Mouse (Mus musculus): ENCODE measurements around the gene Slc7a11. TPM values are rescaled to one million over a fixed set of nuclear protein-coding genes. Genes with fewer than 3 reads are reported as not detected.

Gene Slc7a11
- polyA plus RNA-seq, 1 experiment = 11.3 TPM

- no peak for TF ChIP-seq POLR2A (IDR thresholded peaks at IDR 0.05; ENCODE audit: control insufficient read depth, extremely low read depth, insufficient read depth, low read length, poor library complexity)
- no peak for TF ChIP-seq CTCF (IDR thresholded peaks at IDR 0.05; ENCODE audit: borderline replicate concordance, control insufficient read depth, extremely low read depth, insufficient read depth, low read length, poor library complexity)
- no peaks in the 10 kb centered on the region for H3K27me3 ChIP-seq (ENCODE audit: control insufficient read depth, insufficient read depth, low read length)
- no peak overlapping the region for H3K27ac ChIP-seq (ENCODE audit: control insufficient read depth, insufficient read depth, low read length)
- no peaks in the 10 kb centered on the region for H3K36me3 ChIP-seq (ENCODE audit: control insufficient read depth, insufficient read depth, low read length)
- H3K4me1 ChIP-seq (replicated peaks; ENCODE audit: control insufficient read depth, insufficient read depth, low read length) = no peaks in the 10 kb centered on the region
- no peak for DNase-seq
- no peak overlapping the region for H3K4me3 ChIP-seq (ENCODE audit: control insufficient read depth, insufficient read depth, low read length)
- 88% methylated on average over 1 of the region's 1 CpGs for WGBS
These were observed 327.1 kb downstream of the Slc7a11 start for GRCm38 (mm10) chr3:50116266-50116665.

- no peak overlapping the region for H3K4me3 ChIP-seq (ENCODE audit: control insufficient read depth, insufficient read depth, low read length)
- 91% methylated on average over 6 of the region's 6 CpGs for WGBS
- H3K36me3 ChIP-seq (ENCODE audit: control insufficient read depth, insufficient read depth, low read length) = no peaks in the 10 kb centered on the region
- H3K27ac ChIP-seq (ENCODE audit: control insufficient read depth, insufficient read depth, low read length) = no peak overlapping the region
- H3K27me3 ChIP-seq (ENCODE audit: control insufficient read depth, insufficient read depth, low read length) = no peaks in the 10 kb centered on the region
- H3K4me1 ChIP-seq (replicated peaks; ENCODE audit: control insufficient read depth, insufficient read depth, low read length) = no peaks in the 10 kb centered on the region
- TF ChIP-seq POLR2A (IDR thresholded peaks at IDR 0.05; ENCODE audit: control insufficient read depth, extremely low read depth, insufficient read depth, low read length, poor library complexity) (no peak), CTCF (IDR thresholded peaks at IDR 0.05; ENCODE audit: borderline replicate concordance, control insufficient read depth, extremely low read depth, insufficient read depth, low read length, poor library complexity) (no peak)
- no peak for DNase-seq
These were observed 337.9 kb downstream of the Slc7a11 start for GRCm38 (mm10) chr3:50105509-50105908.

GRCm38 (mm10) chr3:50094404-50095092 is 348.9 kb downstream of the Slc7a11 start:
- DNase-seq = no peak
- no peaks in the 10 kb centered on the region for H3K4me1 ChIP-seq (replicated peaks; ENCODE audit: control insufficient read depth, insufficient read depth, low read length)
- H3K27ac ChIP-seq (ENCODE audit: control insufficient read depth, insufficient read depth, low read length) = no peak overlapping the region
- TF ChIP-seq POLR2A (IDR thresholded peaks at IDR 0.05; ENCODE audit: control insufficient read depth, extremely low read depth, insufficient read depth, low read length, poor library complexity) (no peak), CTCF (IDR thresholded peaks at IDR 0.05; ENCODE audit: borderline replicate concordance, control insufficient read depth, extremely low read depth, insufficient read depth, low read length, poor library complexity) (no peak)
- H3K27me3 ChIP-seq (ENCODE audit: control insufficient read depth, insufficient read depth, low read length) = no peaks in the 10 kb centered on the region
- 91% methylated on average over 7 of the region's 7 CpGs for WGBS
- H3K4me3 ChIP-seq (ENCODE audit: control insufficient read depth, insufficient read depth, low read length) = no peak overlapping the region
- H3K36me3 ChIP-seq (ENCODE audit: control insufficient read depth, insufficient read depth, low read length) = no peaks in the 10 kb centered on the region

GRCm38 (mm10) chr3:50076979-50077378 is 366.4 kb downstream of the Slc7a11 start:
- Histone ChIP-seq H3K4me1 (replicated peaks; ENCODE audit: control insufficient read depth, insufficient read depth, low read length) (no peaks in the 10 kb centered on the region), H3K27ac (ENCODE audit: control insufficient read depth, insufficient read depth, low read length) (no peak overlapping the region), H3K36me3 (ENCODE audit: control insufficient read depth, insufficient read depth, low read length) (no peaks in the 10 kb centered on the region), H3K27me3 (ENCODE audit: control insufficient read depth, insufficient read depth, low read length) (no peaks in the 10 kb centered on the region), H3K4me3 (ENCODE audit: control insufficient read depth, insufficient read depth, low read length) (no peak overlapping the region)
- WGBS = 23% methylated on average over 7 of the region's 7 CpGs
- TF ChIP-seq POLR2A (IDR thresholded peaks at IDR 0.05; ENCODE audit: control insufficient read depth, extremely low read depth, insufficient read depth, low read length, poor library complexity) (no peak), CTCF (IDR thresholded peaks at IDR 0.05; ENCODE audit: borderline replicate concordance, control insufficient read depth, extremely low read depth, insufficient read depth, low read length, poor library complexity) (no peak)
- peak; percentile 33 for DNase-seq

GRCm38 (mm10) chr3:50063396-50063795 is 380.0 kb downstream of the Slc7a11 start:
- no peaks in the 10 kb centered on the region for H3K4me1 ChIP-seq (replicated peaks; ENCODE audit: control insufficient read depth, insufficient read depth, low read length)
- DNase-seq = no peak
- no peaks in the 10 kb centered on the region for H3K27me3 ChIP-seq (ENCODE audit: control insufficient read depth, insufficient read depth, low read length)
- H3K36me3 ChIP-seq (ENCODE audit: control insufficient read depth, insufficient read depth, low read length) = no peaks in the 10 kb centered on the region
- no peak for TF ChIP-seq CTCF (IDR thresholded peaks at IDR 0.05; ENCODE audit: borderline replicate concordance, control insufficient read depth, extremely low read depth, insufficient read depth, low read length, poor library complexity)
- TF ChIP-seq POLR2A (IDR thresholded peaks at IDR 0.05; ENCODE audit: control insufficient read depth, extremely low read depth, insufficient read depth, low read length, poor library complexity) = no peak
- WGBS = 68% methylated on average over 4 of the region's 4 CpGs
- no peak overlapping the region for H3K27ac ChIP-seq (ENCODE audit: control insufficient read depth, insufficient read depth, low read length)
- H3K4me3 ChIP-seq (ENCODE audit: control insufficient read depth, insufficient read depth, low read length) = no peak overlapping the region

- Histone ChIP-seq H3K36me3 (ENCODE audit: control insufficient read depth, insufficient read depth, low read length) (no peaks in the 10 kb centered on the region), H3K27me3 (ENCODE audit: control insufficient read depth, insufficient read depth, low read length) (no peaks in the 10 kb centered on the region), H3K4me3 (ENCODE audit: control insufficient read depth, insufficient read depth, low read length) (no peak overlapping the region), H3K4me1 (replicated peaks; ENCODE audit: control insufficient read depth, insufficient read depth, low read length) (no peaks in the 10 kb centered on the region), H3K27ac (ENCODE audit: control insufficient read depth, insufficient read depth, low read length) (no peak overlapping the region)
- DNase-seq = no peak
- 87% methylated on average over 5 of the region's 5 CpGs for WGBS
- TF ChIP-seq CTCF (IDR thresholded peaks at IDR 0.05; ENCODE audit: borderline replicate concordance, control insufficient read depth, extremely low read depth, insufficient read depth, low read length, poor library complexity) (no peak), POLR2A (IDR thresholded peaks at IDR 0.05; ENCODE audit: control insufficient read depth, extremely low read depth, insufficient read depth, low read length, poor library complexity) (no peak)
These were observed 398.7 kb downstream of the Slc7a11 start for GRCm38 (mm10) chr3:50044666-50045065.

- no peak for DNase-seq
- no peaks in the 10 kb centered on the region for H3K4me1 ChIP-seq (replicated peaks; ENCODE audit: control insufficient read depth, insufficient read depth, low read length)
- no peaks in the 10 kb centered on the region for H3K27me3 ChIP-seq (ENCODE audit: control insufficient read depth, insufficient read depth, low read length)
- H3K27ac ChIP-seq (ENCODE audit: control insufficient read depth, insufficient read depth, low read length) = no peak overlapping the region
- no peaks in the 10 kb centered on the region for H3K36me3 ChIP-seq (ENCODE audit: control insufficient read depth, insufficient read depth, low read length)
- TF ChIP-seq POLR2A (IDR thresholded peaks at IDR 0.05; ENCODE audit: control insufficient read depth, extremely low read depth, insufficient read depth, low read length, poor library complexity) = no peak
- TF ChIP-seq CTCF (IDR thresholded peaks at IDR 0.05; ENCODE audit: borderline replicate concordance, control insufficient read depth, extremely low read depth, insufficient read depth, low read length, poor library complexity) = no peak
- H3K4me3 ChIP-seq (ENCODE audit: control insufficient read depth, insufficient read depth, low read length) = no peak overlapping the region
These were observed 399.3 kb downstream of the Slc7a11 start for GRCm38 (mm10) chr3:50044160-50044559.

Data from thymus, adult 2 months (tissue).